Mouse (Mus musculus) frontal cortex, postnatal 10 days (tissue): ENCODE data around the gene Gm47429.
"Not testable (repeated sequence)": the region's sequence is repeated elsewhere in the genome, so short reads cannot be mapped to it uniquely, and the experiment has no call there.

ENCODE experiments used
- DNase-seq, 2 experiments: peaks; one replicate each; pipeline ENCODE4 v3.0.0; 2022; ENCODE audit warnings: low spot score in 2 of 2, mixed read lengths in 1 of 2

Gm47429 gene

GRCm38 (mm10) chr13:50443812-50444211 lies at the start of gene Gm47429:
TSS of gene Gm47429 (minus strand) at chr13:50443912.
- DNase-seq = no peak

- not testable (repeated sequence) for DNase-seq
These were observed 44.8 kb upstream of the Gm47429 start for GRCm38 (mm10) chr13:50488510-50488909.

GRCm38 (mm10) chr13:50467007-50467406 lies 23.3 kb upstream of the Gm47429 start, which contains the start of gene Nutm2:
TSS of gene Nutm2 (plus strand) at chr13:50467307.
- DNase-seq = no peak

GRCm38 (mm10) chr13:50464621-50465562 lies 21.2 kb upstream of the Gm47429 start:
- DNase-seq = no peak

GRCm38 (mm10) chr13:50460433-50460832 lies 16.7 kb upstream of the Gm47429 start:
- not testable (repeated sequence) for DNase-seq

- DNase-seq = no peak
These were observed 9.7 kb upstream of the Gm47429 start for GRCm38 (mm10) chr13:50453426-50453825.

- DNase-seq = not testable (repeated sequence)
These were observed 8.6 kb upstream of the Gm47429 start for GRCm38 (mm10) chr13:50452266-50452665.

- no peak for DNase-seq
These were observed 1.5 kb upstream of the Gm47429 start for GRCm38 (mm10) chr13:50445261-50445660.

GRCm38 (mm10) chr13:50426686-50427085 lies 17.0 kb downstream of the Gm47429 start:
- DNase-seq = no peak

GRCm38 (mm10) chr13:50424517-50424916 lies 19.2 kb downstream of the Gm47429 start:
- DNase-seq = no peak

- no peak for DNase-seq
These were observed 20.0 kb downstream of the Gm47429 start for GRCm38 (mm10) chr13:50423625-50424209.

- no peak for DNase-seq
These were observed 25.3 kb downstream of the Gm47429 start for GRCm38 (mm10) chr13:50418421-50418820.

- DNase-seq = peak; percentile 66 to 76
These were observed 26.1 kb downstream of the Gm47429 start, which contains the start of gene Fbxw17 for GRCm38 (mm10) chr13:50417389-50418183. TSS of gene Fbxw17 (plus strand) at chr13:50417864.
